Mouse (Mus musculus): Measurements from ENCODE around the gene Gfer. TPM values are rescaled to one million over a fixed set of nuclear protein-coding genes. Genes with fewer than 3 reads are reported as not detected.

The Gfer gene
- 49.7 and 53.5 TPM in 2 replicates for polyA plus RNA-seq (2016; fragmentation: Nextera tagmentation; extraction: Ambion mirVana)

- Histone ChIP-seq H3K4me2 (peak within 1 kb of the TSS; percentile 73), H3K27ac (peak within 1 kb of the TSS; percentile 91), H3K36me3 (peaks cover 39% of the 10 kb centered on the region), H3K9me3 (no peaks in the 10 kb centered on the region), H3K4me1 (replicated peaks) (peaks cover 24% of the 10 kb centered on the region), H3K9ac (replicated peaks) (peak within 1 kb of the TSS; percentile 87), H3K4me3 (replicated peaks) (peak within 1 kb of the TSS; percentile 88), H3K27me3 (peaks cover 8% of the 10 kb centered on the region)
- under 1% methylated on average over 76 of the region's 76 CpGs for WGBS
- ATAC-seq (ENCODE audit: insufficient number of reproducible peaks, insufficient read depth, low FRiP score, low TSS enrichment, low read depth): peak; percentile 80
These were observed at the start of gene Gfer, which contains the start of gene Noxo1 for GRCm38 (mm10) chr17:24696011-24696697. TSS of gene Gfer (minus strand) at chr17:24696156. TSS of gene Noxo1 (plus strand) at chr17:24696234.

- Histone ChIP-seq H3K36me3 (peaks cover 29% of the 10 kb centered on the region; the same call in 1 of the 2 replicates), H3K9me3 (no peaks in the 10 kb centered on the region), H3K4me3 (replicated peaks) (no peak overlapping the region), H3K4me1 (replicated peaks) (peaks cover 11% of the 10 kb centered on the region; the same call in 1 of the 2 replicates), H3K9ac (replicated peaks) (no peak overlapping the region), H3K4me2 (no peak overlapping the region), H3K27ac (no peak overlapping the region), H3K27me3 (0 out of 2 replicates have a peak, but pooled peaks cover 4% of the 10 kb centered on the region)
- ATAC-seq (ENCODE audit: insufficient number of reproducible peaks, insufficient read depth, low FRiP score, low TSS enrichment, low read depth): no peak
- WGBS: 72% methylated on average over 3 of the region's 3 CpGs
These were observed 48.4 kb upstream of the Gfer start for GRCm38 (mm10) chr17:24744381-24744780.

- Histone ChIP-seq H3K9me3 (no peaks in the 10 kb centered on the region), H3K9ac (replicated peaks) (no peak overlapping the region), H3K36me3 (peaks cover 29% of the 10 kb centered on the region; the same call in 1 of the 2 replicates), H3K27me3 (0 out of 2 replicates have a peak, but pooled peaks cover 4% of the 10 kb centered on the region), H3K4me3 (replicated peaks) (no peak overlapping the region), H3K27ac (no peak overlapping the region), H3K4me2 (no peak overlapping the region), H3K4me1 (replicated peaks) (peaks cover 11% of the 10 kb centered on the region; the same call in 1 of the 2 replicates)
- 75% methylated on average over 5 of the region's 5 CpGs for WGBS
- no peak for ATAC-seq (ENCODE audit: insufficient number of reproducible peaks, insufficient read depth, low FRiP score, low TSS enrichment, low read depth)
These were observed 47.9 kb upstream of the Gfer start for GRCm38 (mm10) chr17:24743896-24744295.

- no peak overlapping the region for H3K9ac ChIP-seq (replicated peaks)
- H3K4me3 ChIP-seq (replicated peaks): no peak overlapping the region
- H3K4me2 ChIP-seq: no peak overlapping the region
- 90% methylated on average over 8 of the region's 8 CpGs for WGBS
- ATAC-seq (ENCODE audit: insufficient number of reproducible peaks, insufficient read depth, low FRiP score, low TSS enrichment, low read depth): no peak
- peaks cover 12% of the 10 kb centered on the region for H3K4me1 ChIP-seq (replicated peaks)
- no peak overlapping the region for H3K27ac ChIP-seq
- peaks cover 29% of the 10 kb centered on the region; the same call in 1 of the 2 replicates for H3K36me3 ChIP-seq
- 0 out of 2 replicates have a peak, but pooled peaks cover 4% of the 10 kb centered on the region for H3K27me3 ChIP-seq
- no peaks in the 10 kb centered on the region for H3K9me3 ChIP-seq
These were observed 46.4 kb upstream of the Gfer start for GRCm38 (mm10) chr17:24742307-24742706.

GRCm38 (mm10) chr17:24739926-24740325 is 44.0 kb upstream of the Gfer start:
- Histone ChIP-seq H3K4me1 (replicated peaks) (peaks cover 10% of the 10 kb centered on the region), H3K27ac (no peak overlapping the region)

GRCm38 (mm10) chr17:24738238-24738637 is 42.3 kb upstream of the Gfer start:
- H3K4me2 ChIP-seq: no peak overlapping the region
- peaks cover 29% of the 10 kb centered on the region; the same call in 1 of the 2 replicates for H3K36me3 ChIP-seq
- 87% methylated on average over 4 of the region's 4 CpGs for WGBS
- peaks cover 10% of the 10 kb centered on the region for H3K4me1 ChIP-seq (replicated peaks)
- no peaks in the 10 kb centered on the region for H3K27me3 ChIP-seq
- ATAC-seq (ENCODE audit: insufficient number of reproducible peaks, insufficient read depth, low FRiP score, low TSS enrichment, low read depth): no peak
- no peak overlapping the region for H3K9ac ChIP-seq (replicated peaks)
- H3K27ac ChIP-seq: no peak overlapping the region
- H3K4me3 ChIP-seq (replicated peaks): no peak overlapping the region
- no peaks in the 10 kb centered on the region for H3K9me3 ChIP-seq

More at GRCm38 (mm10) chr17:24739926-24740325, 44.0 kb upstream of the Gfer start:
- 86% methylated on average over 8 of the region's 8 CpGs for WGBS
- H3K27me3 ChIP-seq: no peaks in the 10 kb centered on the region
- no peak overlapping the region for H3K4me2 ChIP-seq
- H3K36me3 ChIP-seq: peaks cover 29% of the 10 kb centered on the region; the same call in 1 of the 2 replicates
- no peaks in the 10 kb centered on the region for H3K9me3 ChIP-seq
- H3K9ac ChIP-seq (replicated peaks): no peak overlapping the region
- no peak overlapping the region for H3K4me3 ChIP-seq (replicated peaks)
- no peak for ATAC-seq (ENCODE audit: insufficient number of reproducible peaks, insufficient read depth, low FRiP score, low TSS enrichment, low read depth)

GRCm38 (mm10) chr17:24737135-24737810 is 41.3 kb upstream of the Gfer start:
- Histone ChIP-seq H3K4me3 (replicated peaks) (peak overlapping the region; percentile 64), H3K36me3 (peaks cover 23% of the 10 kb centered on the region; the same call in 1 of the 2 replicates), H3K4me2 (peak overlapping the region; percentile 91), H3K9ac (replicated peaks) (peak overlapping the region; percentile 73; the same call in 1 of the 2 replicates), H3K27me3 (0 out of 2 replicates have a peak, but pooled peaks cover 3% of the 10 kb centered on the region), H3K9me3 (no peaks in the 10 kb centered on the region), H3K27ac (no peak overlapping the region), H3K4me1 (replicated peaks) (peaks cover 10% of the 10 kb centered on the region)
- ATAC-seq (ENCODE audit: insufficient number of reproducible peaks, insufficient read depth, low FRiP score, low TSS enrichment, low read depth): no peak
- 26% methylated on average over 8 of the region's 8 CpGs for WGBS

- Histone ChIP-seq H3K36me3 (peaks cover 16% of the 10 kb centered on the region; the same call in 1 of the 2 replicates), H3K4me1 (replicated peaks) (peaks cover 10% of the 10 kb centered on the region), H3K4me3 (replicated peaks) (peak within 1 kb of the TSS; percentile 64), H3K4me2 (peak within 1 kb of the TSS; percentile 91), H3K9ac (replicated peaks) (peak within 1 kb of the TSS; percentile 73), H3K9me3 (no peaks in the 10 kb centered on the region), H3K27me3 (0 out of 2 replicates have a peak, but pooled peaks cover 11% of the 10 kb centered on the region), H3K27ac (peak within 1 kb of the TSS; percentile 62; the same call in 1 of the 2 replicates)
- WGBS: 2% methylated on average over 29 of the region's 29 CpGs
- peak; percentile 94 for ATAC-seq (ENCODE audit: insufficient number of reproducible peaks, insufficient read depth, low FRiP score, low TSS enrichment, low read depth)
These were observed 40.5 kb upstream of the Gfer start, which contains the start of gene Msrb1 for GRCm38 (mm10) chr17:24736330-24737051. TSS of gene Msrb1 (plus strand) at chr17:24736642.

GRCm38 (mm10) chr17:24735446-24735845 is 39.5 kb upstream of the Gfer start:
- no peak for ATAC-seq (ENCODE audit: insufficient number of reproducible peaks, insufficient read depth, low FRiP score, low TSS enrichment, low read depth)
- Histone ChIP-seq H3K4me1 (replicated peaks) (peaks cover 10% of the 10 kb centered on the region), H3K36me3 (peaks cover 10% of the 10 kb centered on the region; the same call in 1 of the 2 replicates), H3K27ac (no peak overlapping the region), H3K4me3 (replicated peaks) (no peak overlapping the region), H3K9ac (replicated peaks) (no peak overlapping the region), H3K9me3 (no peaks in the 10 kb centered on the region), H3K27me3 (0 out of 2 replicates have a peak, but pooled peaks cover 11% of the 10 kb centered on the region), H3K4me2 (no peak overlapping the region)
- WGBS: 90% methylated on average over 7 of the region's 7 CpGs

- WGBS: 76% methylated on average over 1 of the region's 1 CpGs
- Histone ChIP-seq H3K4me2 (no peak overlapping the region), H3K27me3 (0 out of 2 replicates have a peak, but pooled peaks cover 11% of the 10 kb centered on the region), H3K9me3 (no peaks in the 10 kb centered on the region), H3K9ac (replicated peaks) (no peak overlapping the region), H3K27ac (no peak overlapping the region), H3K4me3 (replicated peaks) (no peak overlapping the region), H3K36me3 (0 out of 2 replicates have a peak, but pooled peaks cover 1% of the 10 kb centered on the region), H3K4me1 (replicated peaks) (peaks cover 10% of the 10 kb centered on the region)
- ATAC-seq (ENCODE audit: insufficient number of reproducible peaks, insufficient read depth, low FRiP score, low TSS enrichment, low read depth): no peak
These were observed 38.6 kb upstream of the Gfer start for GRCm38 (mm10) chr17:24734513-24734912.
